Mouse (Mus musculus) heart, adult 2 months (tissue): ENCODE data around the gene Zfp189. TPM values are rescaled to one million over a fixed set of nuclear protein-coding genes. Genes with fewer than 3 reads are reported as not detected.

Experiments used
- DNase-seq, 2 experiments: peaks; one replicate each; pipeline ENCODE4 v3.0.0; 2021
- H3K27ac ChIP-seq: fragments of 200-600 bp; 2 replicates; pipeline ENCODE4 v1.8.1; 2022
- H3K27me3 ChIP-seq: fragments of 200-500 bp; 2 replicates; pipeline ENCODE4 v1.6.1; 2012; ENCODE audit warnings: mild to moderate bottlenecking, low read length, inconsistent platforms, mixed read lengths; ENCODE audit not compliant: control insufficient read depth, insufficient read depth
- H3K36me3 ChIP-seq: fragments of 200-500 bp; 2 replicates; pipeline ENCODE4 v1.6.1; 2012; ENCODE audit warnings: low read length, inconsistent platforms; ENCODE audit not compliant: control insufficient read depth, insufficient read depth
- H3K4me1 ChIP-seq: fragments of 200-500 bp; 2 replicates; pipeline ENCODE4 v1.6.1; 2011; ENCODE audit warnings: low read length; ENCODE audit not compliant: control insufficient read depth, insufficient read depth
- H3K4me3 ChIP-seq: fragments of 200-600 bp; 2 replicates; pipeline ENCODE4 v1.8.1; 2022
- H3K79me2 ChIP-seq: fragments of 200-500 bp; replicated peaks from 2 replicates; pipeline ENCODE4 v1.6.1; 2012; ENCODE audit warnings: mild to moderate bottlenecking, inconsistent platforms, low read length, moderate library complexity, mixed read lengths; ENCODE audit not compliant: control insufficient read depth, insufficient read depth
- H3K9ac ChIP-seq: fragments of 200-500 bp; 2 replicates; pipeline ENCODE4 v1.6.1; 2012; ENCODE audit warnings: low read depth, mild to moderate bottlenecking, control low read depth, inconsistent platforms, low read length, mixed read lengths
- CTCF ChIP-seq: fragments of 200-600 bp; IDR thresholded peaks from 2 replicates; pipeline ENCODE4 v1.8.1; 2022; ENCODE audit warnings: antibody characterized with exemption, mild to moderate bottlenecking, moderate library complexity
- EP300 ChIP-seq: fragments of 200-500 bp; IDR thresholded peaks from 2 replicates; pipeline ENCODE4 v1.6.1; 2011; ENCODE audit warnings: low read depth, low read length, control low read depth; ENCODE audit not compliant: insufficient read depth
- POLR2A ChIP-seq: fragments of 200-500 bp; IDR thresholded peaks from 2 replicates; pipeline ENCODE4 v1.6.1; 2011; ENCODE audit warnings: mild to moderate bottlenecking, low read depth, low read length, control low read depth; ENCODE audit not compliant: insufficient read depth
- whole genome bisulfite sequencing: fragments of 180-500 bp; shearing (Covaris S2); methylation state at CpG from one replicate; pipeline ENCODE4 v1.1.7; 2018; 5-methylcytosine and 5-hydroxymethylcytosine counted together
- intact Hi-C: fragments of 180-260 bp; cut with DNase I; formaldehyde crosslinking; loops from one replicate; pipeline ENCODE4 v1.15.1; 2025
- polyA plus RNA-seq: library from polyadenylated mRNA; depleted of rRNA; stranded (reverse); fragments of >200 nt; gene quantifications from 2 replicates; pipeline ENCODE4 v1.2.3, GENCODE M21; 2012; rRNA removed
- total RNA-seq, 2 experiments: library from RNA; stranded (reverse); gene quantifications; 2 replicates each; pipeline ENCODE4 v1.2.3; 2021

The Zfp189 gene
- total and polyA plus RNA-seq, 3 experiments = 1.3 to 6.5 (median 6.2) TPM

DNA sequence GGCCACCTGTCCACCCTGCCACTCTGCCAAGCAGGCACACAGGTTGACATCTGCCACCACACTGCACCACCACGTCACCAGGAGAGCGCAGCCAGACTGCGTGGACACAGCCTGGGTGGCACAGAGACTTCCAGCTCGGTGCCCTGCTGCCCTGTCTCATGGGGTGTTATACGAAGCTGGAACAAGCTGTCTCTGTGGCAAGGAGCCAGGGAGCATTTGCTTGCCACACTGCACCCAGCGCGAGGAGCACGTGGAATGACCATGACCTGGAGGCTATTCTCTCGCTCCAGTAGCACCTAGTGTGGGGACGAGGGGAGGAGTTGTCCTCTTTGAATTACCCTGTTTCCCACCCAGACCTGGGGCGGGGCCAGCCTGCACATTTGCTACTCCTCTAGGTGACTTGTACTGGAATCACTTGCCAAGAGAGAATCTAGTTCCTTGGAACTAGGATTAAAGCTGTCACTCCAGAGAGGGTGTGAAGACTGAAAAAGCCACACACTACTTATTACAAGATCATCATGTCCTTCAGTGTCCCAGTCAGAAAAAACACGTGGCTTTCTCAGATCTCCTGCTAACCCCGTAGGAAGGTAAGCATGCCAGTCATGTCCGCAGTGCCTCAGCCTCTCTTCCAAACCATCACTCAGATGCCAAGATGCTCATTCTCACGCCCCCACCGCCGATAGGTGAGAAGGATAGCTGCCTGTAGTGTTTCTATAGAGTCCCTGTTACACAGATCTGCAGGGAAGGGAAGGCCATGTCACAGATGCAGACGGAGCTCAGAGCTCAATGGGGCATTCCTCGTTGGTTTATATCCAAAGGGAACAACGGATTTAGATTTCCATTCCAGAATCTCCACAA lies 39.2 kb downstream of the Zfp189 start:
- peak overlapping the region; percentile 45; the same call in 1 of the 2 replicates for H3K27ac ChIP-seq
- H3K36me3 ChIP-seq = no peaks in the 10 kb centered on the region
- 52% methylated on average over 20 of the region's 20 CpGs for WGBS
- TF ChIP-seq POLR2A (peak; percentile 42; the same call in 1 of the 2 replicates), CTCF (no peak), EP300 (peak; percentile 99)
- H3K4me3 ChIP-seq = no peak overlapping the region
- intact Hi-C loops = no loop called here
- DNase-seq = peak; percentile 64 to 79
- peak overlapping the region; percentile 33; the same call in 1 of the 2 replicates for H3K9ac ChIP-seq
- peaks cover 1% of the 10 kb centered on the region; the same call in 1 of the 2 replicates for H3K4me1 ChIP-seq
- H3K27me3 ChIP-seq = no peaks in the 10 kb centered on the region
- H3K79me2 ChIP-seq = no peaks in the 10 kb centered on the region

DNA sequence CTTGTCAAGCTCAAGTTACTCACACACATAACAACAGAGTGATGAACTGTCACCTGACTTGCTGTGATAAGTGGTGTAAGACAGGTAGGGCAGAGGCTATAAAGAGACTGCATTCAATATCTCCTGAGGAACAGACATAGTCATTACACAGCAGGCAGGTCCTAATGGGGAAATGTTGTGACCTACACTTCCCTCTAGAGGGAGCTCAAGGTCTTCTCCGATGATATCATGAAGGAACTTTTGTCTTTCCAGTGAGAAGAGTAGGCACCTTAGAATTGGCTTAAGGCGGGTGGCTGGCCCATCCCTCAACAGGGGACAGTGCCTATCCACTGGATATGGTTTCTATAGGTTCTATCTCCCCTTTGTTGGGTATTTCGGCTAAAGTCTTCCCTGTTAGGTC lies 46.6 kb downstream of the Zfp189 start:
- intact Hi-C loops = loop anchor here (1.0 to 2.0 kb wide), 2 partner anchors 47 to 60 kb away; partner anchors contain the start of genes Mrpl50 and Zfp189
- H3K36me3 ChIP-seq = no peaks in the 10 kb centered on the region
- no peaks in the 10 kb centered on the region for H3K27me3 ChIP-seq
- TF ChIP-seq EP300 (no peak), CTCF (no peak; the same call in 1 of the 2 replicates), POLR2A (no peak)
- H3K79me2 ChIP-seq = no peaks in the 10 kb centered on the region
- H3K4me1 ChIP-seq = no peaks in the 10 kb centered on the region
- H3K27ac ChIP-seq = no peak overlapping the region
- 18% methylated on average over 3 of the region's 3 CpGs for WGBS
- peak; percentile 29 to 49 for DNase-seq
- H3K4me3 ChIP-seq = no peak overlapping the region
- H3K9ac ChIP-seq = no peak overlapping the region

- Histone ChIP-seq H3K79me2 (no peaks in the 10 kb centered on the region), H3K4me3 (no peak overlapping the region), H3K9ac (no peak overlapping the region), H3K27ac (no peak overlapping the region), H3K4me1 (no peaks in the 10 kb centered on the region), H3K36me3 (no peaks in the 10 kb centered on the region), H3K27me3 (no peaks in the 10 kb centered on the region)
- TF ChIP-seq CTCF = no peak
- no peak for TF ChIP-seq POLR2A
- TF ChIP-seq EP300 = no peak
- intact Hi-C loops = no loop called here
- WGBS = 67% methylated on average over 4 of the region's 4 CpGs
- DNase-seq = no peak
Measured at GRCm38 (mm10) chr4:49572194-49572593, 51.2 kb downstream of the Zfp189 start.

Other genes starting within 250 kb of the Zfp189 start
- gene Acnat2, start 113.0 kb upstream of the Zfp189 start, total RNA-seq = not detected
- not detected in 2 replicates for gene Acnat2, start 113.0 kb upstream of the Zfp189 start, polyA plus RNA-seq
- gene Acnat1, start 47.3 kb upstream of the Zfp189 start, total RNA-seq = not detected
- not detected in 2 replicates for gene Acnat1, start 47.3 kb upstream of the Zfp189 start, polyA plus RNA-seq
- gene Baat, start 14.6 kb upstream of the Zfp189 start, total RNA-seq = under 1 TPM in 1 of 2 experiments, not detected in 1; 0.29 TPM
- gene Baat, start 14.6 kb upstream of the Zfp189 start, polyA plus RNA-seq = not detected in 2 replicates
- gene Mrpl50, start 83 bp upstream of the Zfp189 start, total RNA-seq = 10 to 100 TPM; 46.1 to 51.1 TPM
- gene Mrpl50, start 83 bp upstream of the Zfp189 start, polyA plus RNA-seq = 11.5 and 22.1 TPM in 2 replicates
- gene Aldob, start 28.4 kb downstream of the Zfp189 start, total RNA-seq = 1 to 10 TPM; 2.0 to 3.9 TPM
- 0.72 and 5.9 TPM in 2 replicates for gene Aldob, start 28.4 kb downstream of the Zfp189 start, polyA plus RNA-seq
- 10 to 100 TPM; 53.5 to 61.8 TPM for gene Tmem246, start 76.7 kb downstream of the Zfp189 start, total RNA-seq
- 77.3 and 106 TPM in 2 replicates for gene Tmem246, start 76.7 kb downstream of the Zfp189 start, polyA plus RNA-seq
- gene Rnf20, start 110.8 kb downstream of the Zfp189 start, total RNA-seq = 10 to 100 TPM; 34.9 to 36.1 TPM
- gene Rnf20, start 110.8 kb downstream of the Zfp189 start, polyA plus RNA-seq = 11.8 and 19.8 TPM in 2 replicates
- not detected for gene Ppp3r2, start 160.8 kb downstream of the Zfp189 start, total RNA-seq
- gene Ppp3r2, start 160.8 kb downstream of the Zfp189 start, polyA plus RNA-seq = not detected in 2 replicates